Mouse (Mus musculus) v-Abl transformed pro-B cells (cell line): ENCODE data around the gene 2410137M14Rik.
"Not testable (repeated sequence)": the region's sequence is repeated elsewhere in the genome, so short reads cannot be mapped to it uniquely, and the experiment has no call there.

ENCODE experiments used
- in situ Hi-C, 2 experiments: fragments of 400-800 bp; cut with MboI; formaldehyde crosslinking; loops; one replicate each; pipeline ENCODE4 v1.15.1; 2025; ENCODE audit not compliant: unreplicated experiment in 2 of 2

The 2410137M14Rik gene

GRCm38 (mm10) chr17:36981221-36981813 is at the start of gene 2410137M14Rik:
2410137M14Rik (minus strand) TSS chr17:36981237.
- in situ Hi-C loops, result no loop called here

- in situ Hi-C loops, result no loop called here
Measured at GRCm38 (mm10) chr17:37029162-37029561, 48.1 kb upstream of the 2410137M14Rik start.

GRCm38 (mm10) chr17:37028683-37029120 is 47.7 kb upstream of the 2410137M14Rik start:
- in situ Hi-C loops, result no loop called here

GRCm38 (mm10) chr17:37028212-37028611 is 47.2 kb upstream of the 2410137M14Rik start:
- in situ Hi-C loops, result no loop called here

GRCm38 (mm10) chr17:37027486-37027885 is 46.4 kb upstream of the 2410137M14Rik start:
- in situ Hi-C loops, result no loop called here

- in situ Hi-C loops, result no loop called here
Measured at GRCm38 (mm10) chr17:37026425-37026824, 45.4 kb upstream of the 2410137M14Rik start.

GRCm38 (mm10) chr17:37022628-37023576 is 41.9 kb upstream of the 2410137M14Rik start, which contains the start of gene Mog:
Mog (minus strand) TSS chr17:37023398.
- in situ Hi-C loops, result no loop called here

- in situ Hi-C loops, result not testable (repeated sequence)
Measured at GRCm38 (mm10) chr17:37019242-37019641, 38.2 kb upstream of the 2410137M14Rik start.

GRCm38 (mm10) chr17:37018328-37018727 is 37.3 kb upstream of the 2410137M14Rik start:
- in situ Hi-C loops, result no loop called here

- in situ Hi-C loops, result no loop called here
Measured at GRCm38 (mm10) chr17:37016333-37016732, 35.3 kb upstream of the 2410137M14Rik start.

GRCm38 (mm10) chr17:37012141-37012540 is 31.1 kb upstream of the 2410137M14Rik start:
- in situ Hi-C loops, result no loop called here

GRCm38 (mm10) chr17:37011719-37012118 is 30.7 kb upstream of the 2410137M14Rik start:
- in situ Hi-C loops, result no loop called here

GRCm38 (mm10) chr17:37009460-37010042 is 28.5 kb upstream of the 2410137M14Rik start:
- in situ Hi-C loops, result no loop called here

- in situ Hi-C loops, result no loop called here
Measured at GRCm38 (mm10) chr17:37008161-37008560, 27.1 kb upstream of the 2410137M14Rik start.

- in situ Hi-C loops, result no loop called here
Measured at GRCm38 (mm10) chr17:37003366-37003765, 22.3 kb upstream of the 2410137M14Rik start.

GRCm38 (mm10) chr17:37002364-37003330 is 21.6 kb upstream of the 2410137M14Rik start:
- in situ Hi-C loops, result no loop called here

GRCm38 (mm10) chr17:37000863-37001262 is 19.8 kb upstream of the 2410137M14Rik start, which contains the start of gene Zfp57:
Zfp57 (plus strand) TSS chr17:37001163.
- in situ Hi-C loops, result no loop called here

GRCm38 (mm10) chr17:36998477-36998876 is 17.4 kb upstream of the 2410137M14Rik start:
- in situ Hi-C loops, result loop anchor here in 1 of 2 experiments (5.0 to 10.0 kb wide), 2 partner anchors 81 to 206 kb away; partner anchors contain the start of gene Olfr94

GRCm38 (mm10) chr17:36997033-36997735 is 16.1 kb upstream of the 2410137M14Rik start:
- in situ Hi-C loops, result loop anchor here in 1 of 2 experiments (5.0 to 10.0 kb wide), 2 partner anchors 80 to 208 kb away; partner anchors contain the start of gene Olfr94
